Mouse (Mus musculus) forebrain, embryonic 11.5 days (tissue): Measurements from ENCODE around the gene Hhatl. TPM values are rescaled to one million over a fixed set of nuclear protein-coding genes. Genes with fewer than 3 reads are reported as not detected.

Experiments used
- ATAC-seq: fragments of 200-750 bp; cut with Nextera tagmentation; replicated peaks from 2 replicates; pipeline ENCODE4 v1.8.0; 2017; ENCODE audit warnings: moderate TSS enrichment; ENCODE audit not compliant: low FRiP score
- DNase-seq: peaks from one replicate; pipeline ENCODE4 v3.0.0-alpha.2; 2017; ENCODE audit warnings: low spot score
- H3K27ac ChIP-seq: fragments of 300-500 bp; sonication (generic); 2 replicates; pipeline ENCODE4 v1.5.1; 2014; ENCODE audit warnings: low read depth, low read length
- H3K27me3 ChIP-seq: fragments of 300-500 bp; sonication (generic); 2 replicates; pipeline ENCODE4 v1.6.1; 2014; ENCODE audit warnings: mild to moderate bottlenecking, low read length, mixed read lengths; ENCODE audit not compliant: control insufficient read depth, insufficient read depth
- H3K36me3 ChIP-seq: fragments of 300-500 bp; sonication (generic); 2 replicates; pipeline ENCODE4 v1.6.1; 2014; ENCODE audit warnings: mild to moderate bottlenecking, low read length, moderate library complexity, mixed read lengths; ENCODE audit not compliant: control insufficient read depth, insufficient read depth
- H3K4me1 ChIP-seq: fragments of 300-500 bp; sonication (generic); replicated peaks from 2 replicates; pipeline ENCODE4 v1.6.1; 2014; ENCODE audit warnings: low read length, mixed read lengths; ENCODE audit not compliant: control insufficient read depth, insufficient read depth
- H3K4me2 ChIP-seq: fragments of 300-500 bp; sonication (generic); 2 replicates; pipeline ENCODE4 v1.6.1; 2014; ENCODE audit warnings: low read depth, mild to moderate bottlenecking, low read length, moderate library complexity, mixed read lengths; ENCODE audit not compliant: severe bottlenecking
- H3K4me3 ChIP-seq: fragments of 300-500 bp; sonication (generic); 2 replicates; pipeline ENCODE4 v1.5.1; 2014; ENCODE audit warnings: low read depth, low read length
- H3K9ac ChIP-seq: fragments of 300-500 bp; sonication (generic); 2 replicates; pipeline ENCODE4 v1.6.1; 2014; ENCODE audit warnings: low read length
- H3K9me3 ChIP-seq: fragments of 300-500 bp; sonication (generic); 2 replicates; pipeline ENCODE4 v1.6.1; 2016; ENCODE audit warnings: low read length, mixed read lengths; ENCODE audit not compliant: control insufficient read depth
- WGBS: fragments of 180-500 bp; shearing (Covaris S2); extraction: QIAGEN DNeasy Blood & Tissue Kit; methylation state at CpG from one replicate; pipeline ENCODE4 v1.1.7; 2014; 5-methylcytosine and 5-hydroxymethylcytosine counted together
- polyA plus RNA-seq: library from polyadenylated mRNA; unstranded; fragments of >200 nt; fragmentation: Nextera tagmentation; extraction: Ambion mirVana; gene quantifications from 2 replicates; pipeline ENCODE4 v1.2.1, GENCODE M21; 2014

The Hhatl gene
- polyA plus RNA-seq, 1 experiment from 2014 or later, result 0.11 TPM

GRCm38 (mm10) chr9:121828314-121828713 lies 36.0 kb upstream of the Hhatl start:
- ATAC-seq, result no peak
- Histone ChIP-seq H3K4me3 (no peak overlapping the region), H3K27me3 (no peaks in the 10 kb centered on the region), H3K4me1 (0 out of 2 replicates have a peak, but pooled peaks cover 2% of the 10 kb centered on the region), H3K36me3 (no peaks in the 10 kb centered on the region), H3K27ac (no peak overlapping the region), H3K4me2 (no peak overlapping the region), H3K9ac (no peak overlapping the region), H3K9me3 (no peaks in the 10 kb centered on the region)
- 84% methylated on average over 6 of the region's 6 CpGs for whole genome bisulfite sequencing
- no peak for DNase-seq

- ATAC-seq (no peak), DNase-seq (no peak)
- Histone ChIP-seq H3K9ac (no peak overlapping the region), H3K36me3 (no peaks in the 10 kb centered on the region), H3K27me3 (no peaks in the 10 kb centered on the region), H3K4me2 (no peak overlapping the region), H3K9me3 (no peaks in the 10 kb centered on the region), H3K4me1 (0 out of 2 replicates have a peak, but pooled peaks cover 2% of the 10 kb centered on the region), H3K4me3 (no peak overlapping the region), H3K27ac (no peak overlapping the region)
- 91% methylated on average over 3 of the region's 3 CpGs for WGBS
Observed at GRCm38 (mm10) chr9:121826356-121826755, 34.0 kb upstream of the Hhatl start.

GRCm38 (mm10) chr9:121823991-121824390 lies 31.7 kb upstream of the Hhatl start:
- Histone ChIP-seq H3K4me3 (no peak overlapping the region), H3K27me3 (no peaks in the 10 kb centered on the region), H3K27ac (no peak overlapping the region), H3K4me2 (no peak overlapping the region), H3K9ac (no peak overlapping the region), H3K36me3 (no peaks in the 10 kb centered on the region), H3K9me3 (no peaks in the 10 kb centered on the region), H3K4me1 (no peaks in the 10 kb centered on the region)
- DNase-seq (no peak), ATAC-seq (no peak)
- WGBS, result 87% methylated on average over 7 of the region's 7 CpGs

- Histone ChIP-seq H3K9me3 (no peaks in the 10 kb centered on the region), H3K4me3 (no peak overlapping the region), H3K4me2 (no peak overlapping the region), H3K27ac (no peak overlapping the region), H3K27me3 (no peaks in the 10 kb centered on the region), H3K9ac (no peak overlapping the region), H3K4me1 (no peaks in the 10 kb centered on the region), H3K36me3 (no peaks in the 10 kb centered on the region)
- DNase-seq (no peak), ATAC-seq (no peak)
- WGBS, result 85% methylated on average over 1 of the region's 1 CpGs
Observed at GRCm38 (mm10) chr9:121823051-121823450, 30.7 kb upstream of the Hhatl start.

DNA sequence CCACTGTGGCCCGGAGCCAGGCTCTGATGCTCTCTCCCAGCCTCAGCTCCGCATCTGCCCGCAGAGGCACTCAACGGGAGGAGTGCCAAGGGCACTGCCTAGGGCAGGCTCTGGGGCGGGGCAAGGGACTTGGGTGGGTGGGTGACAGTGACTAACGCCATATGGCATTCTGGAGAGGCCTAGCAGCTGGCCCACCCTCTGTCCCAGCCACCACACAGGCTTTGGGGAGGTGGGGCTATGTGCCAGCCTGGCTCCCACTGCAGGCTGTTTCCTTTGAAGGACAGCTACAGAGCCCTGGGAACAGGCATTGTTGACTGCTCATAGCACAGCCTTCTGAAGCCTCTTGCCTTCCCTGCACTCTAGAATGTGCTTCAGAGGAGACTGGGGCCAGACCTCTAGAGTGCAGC lies 30.3 kb upstream of the Hhatl start:
- Histone ChIP-seq H3K4me1 (no peaks in the 10 kb centered on the region), H3K4me2 (no peak overlapping the region), H3K27ac (no peak overlapping the region), H3K9ac (no peak overlapping the region), H3K36me3 (no peaks in the 10 kb centered on the region), H3K4me3 (no peak overlapping the region), H3K9me3 (no peaks in the 10 kb centered on the region), H3K27me3 (no peaks in the 10 kb centered on the region)
- DNase-seq, result no peak
- WGBS, result 88% methylated on average over 6 of the region's 6 CpGs
- no peak for ATAC-seq

DNA sequence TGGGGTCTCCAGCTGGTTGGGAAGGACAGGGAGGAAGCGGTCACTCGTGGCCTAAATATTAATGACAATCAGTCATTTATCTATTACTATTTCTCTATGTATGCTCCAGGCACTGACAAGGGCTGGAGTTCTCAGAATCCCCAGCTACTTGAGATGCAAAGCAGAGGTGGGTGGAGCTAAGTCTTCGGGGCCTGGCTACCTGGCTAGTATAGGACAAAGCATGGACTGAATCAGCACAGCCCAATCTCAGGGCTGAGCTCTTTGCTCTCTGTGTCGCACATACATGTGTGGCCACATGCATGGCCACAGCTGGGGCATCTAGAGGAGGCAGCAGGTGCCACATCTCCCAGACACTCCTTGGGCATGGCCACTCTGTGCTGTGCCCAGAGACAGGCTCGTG lies 28.5 kb upstream of the Hhatl start:
- ATAC-seq (no peak), DNase-seq (no peak)
- 72% methylated on average over 5 of the region's 5 CpGs for WGBS
- Histone ChIP-seq H3K27me3 (no peaks in the 10 kb centered on the region), H3K9ac (no peak overlapping the region), H3K9me3 (no peaks in the 10 kb centered on the region), H3K36me3 (no peaks in the 10 kb centered on the region), H3K27ac (no peak overlapping the region), H3K4me2 (no peak overlapping the region), H3K4me3 (no peak overlapping the region), H3K4me1 (no peaks in the 10 kb centered on the region)

GRCm38 (mm10) chr9:121819771-121820471 lies 27.6 kb upstream of the Hhatl start:
- Histone ChIP-seq H3K9me3 (no peaks in the 10 kb centered on the region), H3K36me3 (no peaks in the 10 kb centered on the region), H3K4me2 (no peak overlapping the region), H3K4me1 (no peaks in the 10 kb centered on the region), H3K4me3 (no peak overlapping the region), H3K27me3 (no peaks in the 10 kb centered on the region), H3K27ac (no peak overlapping the region), H3K9ac (no peak overlapping the region)
- no peak for ATAC-seq
- 63% methylated on average over 7 of the region's 7 CpGs for WGBS
- no peak for DNase-seq

- H3K9me3 ChIP-seq, result no peaks in the 10 kb centered on the region
- no peak overlapping the region for H3K27ac ChIP-seq
- WGBS, result 83% methylated on average over 9 of the region's 9 CpGs
- H3K4me2 ChIP-seq, result no peak overlapping the region
- DNase-seq, result no peak
- no peaks in the 10 kb centered on the region for H3K36me3 ChIP-seq
- H3K27me3 ChIP-seq, result no peaks in the 10 kb centered on the region
- no peak for ATAC-seq
- no peak overlapping the region for H3K9ac ChIP-seq
- no peaks in the 10 kb centered on the region for H3K4me1 ChIP-seq
- H3K4me3 ChIP-seq, result no peak overlapping the region
Observed at GRCm38 (mm10) chr9:121819073-121819770, 26.9 kb upstream of the Hhatl start.

DNA sequence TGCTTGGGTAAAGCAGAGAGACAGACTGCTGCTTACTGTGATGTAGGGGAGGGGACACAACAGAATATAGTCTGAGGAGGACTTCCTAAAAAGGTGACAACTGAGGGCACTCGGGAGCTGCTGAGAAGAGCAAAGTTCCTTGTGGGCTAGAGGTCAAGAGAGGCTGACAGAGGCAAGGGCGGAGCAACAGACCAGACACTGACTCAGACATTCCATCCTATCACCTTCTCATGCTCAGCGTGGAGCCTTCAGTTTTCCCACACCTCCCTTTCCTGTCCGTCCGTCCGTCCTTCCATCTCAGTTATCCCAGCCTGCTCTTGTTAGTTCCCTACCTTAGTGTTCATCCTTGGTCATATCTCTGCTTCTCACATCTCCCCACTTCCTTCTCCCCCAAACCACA lies 22.9 kb upstream of the Hhatl start:
- Histone ChIP-seq H3K4me1 (peaks cover 4% of the 10 kb centered on the region), H3K27me3 (no peaks in the 10 kb centered on the region), H3K4me3 (no peak overlapping the region), H3K9me3 (no peaks in the 10 kb centered on the region), H3K9ac (no peak overlapping the region), H3K4me2 (no peak overlapping the region), H3K27ac (no peak overlapping the region), H3K36me3 (no peaks in the 10 kb centered on the region)
- no peak for ATAC-seq
- no peak for DNase-seq
- 81% methylated on average over 6 of the region's 6 CpGs for WGBS
